Mouse (Mus musculus) ES-Bruce4 (cell line): Measurements from ENCODE around the gene Auts2. TPM values are rescaled to one million over a fixed set of nuclear protein-coding genes. Genes with fewer than 3 reads are reported as not detected.

Source experiments
- H3K27ac ChIP-seq: 2 replicates; pipeline ENCODE4 v1.5.1; 2012; ENCODE audit warnings: low read length, inconsistent platforms; ENCODE audit not compliant: insufficient read depth
- H3K27me3 ChIP-seq: 2 replicates; pipeline ENCODE4 v1.6.1; 2012; ENCODE audit warnings: mild to moderate bottlenecking, low read length, inconsistent platforms; ENCODE audit not compliant: control insufficient read depth, poor library complexity, insufficient read depth, severe bottlenecking
- H3K36me3 ChIP-seq: 2 replicates; pipeline ENCODE4 v1.6.1; 2012; ENCODE audit warnings: inconsistent platforms, mild to moderate bottlenecking, low read length, moderate library complexity; ENCODE audit not compliant: control insufficient read depth, poor library complexity, insufficient read depth, severe bottlenecking
- H3K4me1 ChIP-seq: one replicate; pipeline ENCODE4 v1.8.1; 2011; ENCODE audit warnings: low read length; ENCODE audit not compliant: control insufficient read depth, insufficient read depth
- H3K4me3 ChIP-seq: 2 replicates; pipeline ENCODE4 v1.5.1; 2011; ENCODE audit warnings: low read depth, mild to moderate bottlenecking, low read length
- H3K9ac ChIP-seq: 2 replicates; pipeline ENCODE4 v1.6.1; 2012; ENCODE audit warnings: low read depth, mild to moderate bottlenecking, inconsistent platforms; ENCODE audit not compliant: poor library complexity, severe bottlenecking
- H3K9me3 ChIP-seq: replicated peaks from 2 replicates; pipeline ENCODE4 v1.6.1; 2012; ENCODE audit warnings: mild to moderate bottlenecking, low read length, inconsistent platforms; ENCODE audit not compliant: control insufficient read depth, poor library complexity, insufficient read depth, severe bottlenecking
- CTCF ChIP-seq: IDR thresholded peaks from one replicate; pipeline ENCODE4 v1.8.1; 2011; ENCODE audit warnings: low read depth, low read length
- EP300 ChIP-seq: IDR thresholded peaks from 2 replicates; pipeline ENCODE4 v1.6.1; 2011; ENCODE audit warnings: low read depth, low read length; ENCODE audit not compliant: insufficient read depth
- POLR2A ChIP-seq: IDR thresholded peaks from one replicate; pipeline ENCODE4 v1.8.1; 2011; ENCODE audit warnings: low read length; ENCODE audit not compliant: insufficient read depth
- polyA plus RNA-seq: library from polyadenylated mRNA; stranded (reverse); fragments of >200 nt; gene quantifications from 2 replicates; pipeline ENCODE4 v1.2.4, GENCODE M21; 2011; ENCODE audit warnings: low read depth; ENCODE audit not compliant: missing spikeins, insufficient read depth, insufficient read length

The Auts2 gene
- polyA plus RNA-seq, 1 experiment = 23.4 TPM

- Histone ChIP-seq H3K9ac (no peak overlapping the region), H3K27ac (no peak overlapping the region), H3K4me3 (no peak overlapping the region), H3K27me3 (no peaks in the 10 kb centered on the region), H3K9me3 (no peaks in the 10 kb centered on the region), H3K36me3 (no peaks in the 10 kb centered on the region), H3K4me1 (no peaks in the 10 kb centered on the region)
- TF ChIP-seq EP300 (no peak), CTCF (no peak)
Observed at GRCm38 (mm10) chr5:131642752-131643151, 900.4 kb downstream of the Auts2 start.

DNA sequence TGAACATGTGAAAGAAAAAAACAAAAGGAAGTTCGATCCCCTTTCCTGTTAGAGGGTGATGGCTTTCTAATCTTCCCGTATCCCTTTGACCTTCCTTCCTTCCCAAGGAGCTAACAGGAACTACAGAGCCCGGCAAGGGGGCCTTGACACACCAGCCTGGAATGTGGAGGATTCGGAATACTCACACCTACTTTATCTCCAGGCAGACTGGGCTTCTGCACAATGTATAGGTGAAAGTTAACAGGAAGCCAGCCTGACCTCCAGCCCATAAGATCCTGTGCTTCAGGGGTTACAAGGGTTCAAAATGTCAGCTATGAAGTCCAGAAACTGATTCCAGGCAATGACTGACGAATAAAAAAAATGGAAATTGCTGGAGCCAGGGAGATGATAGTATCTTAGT, 906.7 kb downstream of the Auts2 start:
- TF ChIP-seq CTCF (no peak), EP300 (no peak), POLR2A (no peak)
- no peaks in the 10 kb centered on the region for H3K4me1 ChIP-seq
- no peaks in the 10 kb centered on the region for H3K27me3 ChIP-seq
- no peak overlapping the region for H3K9ac ChIP-seq
- no peaks in the 10 kb centered on the region for H3K9me3 ChIP-seq
- no peak overlapping the region for H3K27ac ChIP-seq
- no peaks in the 10 kb centered on the region for H3K36me3 ChIP-seq
- no peak overlapping the region for H3K4me3 ChIP-seq

DNA sequence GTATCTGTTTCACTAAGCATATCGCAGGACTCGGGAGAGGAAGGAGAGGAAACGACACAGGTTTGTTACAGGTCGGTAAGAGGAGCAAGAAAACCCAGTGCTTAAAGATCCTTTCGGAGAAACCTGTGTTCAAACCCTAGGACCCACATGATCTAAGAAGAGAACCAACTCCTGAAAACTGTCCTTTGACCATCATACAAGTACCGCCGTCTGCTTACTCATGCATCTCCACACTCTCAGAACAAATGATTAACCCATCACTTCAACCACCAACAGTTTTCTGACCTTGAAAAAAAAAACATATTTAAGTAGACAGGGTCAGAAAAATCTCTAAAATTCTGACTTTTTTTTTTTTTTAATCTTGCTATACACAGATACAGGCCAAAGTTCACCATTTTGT, 908.4 kb downstream of the Auts2 start:
- H3K27me3 ChIP-seq = no peaks in the 10 kb centered on the region

GRCm38 (mm10) chr5:131631998-131632379, 911.2 kb downstream of the Auts2 start:
- Histone ChIP-seq H3K27me3 (no peaks in the 10 kb centered on the region), H3K4me1 (no peaks in the 10 kb centered on the region), H3K27ac (no peak overlapping the region), H3K4me3 (no peak overlapping the region), H3K36me3 (no peaks in the 10 kb centered on the region), H3K9ac (no peak overlapping the region), H3K9me3 (no peaks in the 10 kb centered on the region)
- TF ChIP-seq EP300 (no peak), POLR2A (no peak), CTCF (no peak)

More for the DNA sequence above, 908.4 kb downstream of the Auts2 start:
- no peaks in the 10 kb centered on the region for H3K9me3 ChIP-seq
- no peak overlapping the region for H3K4me3 ChIP-seq
- TF ChIP-seq EP300 (no peak), CTCF (no peak), POLR2A (no peak)
- H3K36me3 ChIP-seq = no peaks in the 10 kb centered on the region
- H3K9ac ChIP-seq = no peak overlapping the region
- H3K4me1 ChIP-seq = no peaks in the 10 kb centered on the region
- H3K27ac ChIP-seq = no peak overlapping the region

DNA sequence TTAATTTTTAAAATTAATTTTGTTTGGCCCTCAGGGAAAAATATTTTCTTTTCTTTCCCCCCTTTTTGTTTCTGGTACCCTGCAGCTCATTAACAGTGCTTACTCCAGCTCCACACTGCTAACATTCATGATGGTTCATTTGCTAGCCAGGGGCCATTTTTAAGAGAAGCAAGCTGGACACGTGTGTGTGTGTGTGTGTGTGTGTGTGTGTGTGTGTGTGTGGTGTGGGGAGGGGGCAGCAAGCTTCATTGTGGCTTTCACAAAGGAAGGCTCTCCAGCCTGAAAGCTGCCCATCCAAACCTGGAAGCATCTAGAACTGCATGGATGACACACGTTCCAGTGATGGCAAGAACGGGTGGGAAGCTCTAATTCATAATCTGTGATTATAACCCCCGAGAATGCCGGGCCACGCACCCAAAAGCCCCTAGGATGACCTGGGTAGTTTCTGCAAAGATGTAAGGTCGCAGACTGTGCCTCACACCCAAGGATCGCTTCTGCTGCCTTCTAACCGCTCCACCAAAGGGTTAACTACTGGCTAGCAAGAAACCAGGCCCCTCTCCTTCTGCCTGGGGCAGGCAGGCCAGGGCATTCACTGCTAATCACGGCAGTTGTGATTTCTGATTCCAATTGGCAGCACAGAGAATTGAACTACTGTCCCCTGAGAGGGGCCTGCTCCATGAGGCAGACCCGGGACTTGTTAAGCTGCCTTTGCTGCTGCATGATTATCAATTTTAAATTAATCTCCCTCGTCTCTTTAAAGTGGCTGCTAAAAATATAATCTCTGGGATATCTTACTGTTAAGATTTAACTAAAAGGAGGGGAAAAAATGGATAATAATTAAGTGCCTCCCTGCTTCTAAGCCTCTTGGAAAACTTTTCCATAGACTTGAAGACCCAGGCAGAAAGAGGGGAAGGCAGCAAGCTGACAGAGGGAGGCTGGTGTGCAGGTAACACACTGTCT, 911.8 kb downstream of the Auts2 start:
- no peak overlapping the region for H3K4me3 ChIP-seq
- H3K4me1 ChIP-seq = no peaks in the 10 kb centered on the region
- no peaks in the 10 kb centered on the region for H3K9me3 ChIP-seq
- H3K9ac ChIP-seq = no peak overlapping the region
- H3K27ac ChIP-seq = no peak overlapping the region
- TF ChIP-seq CTCF (no peak), EP300 (no peak), POLR2A (no peak)
- no peaks in the 10 kb centered on the region for H3K36me3 ChIP-seq
- no peaks in the 10 kb centered on the region for H3K27me3 ChIP-seq

GRCm38 (mm10) chr5:131630577-131630976, 912.6 kb downstream of the Auts2 start:
- Histone ChIP-seq H3K27me3 (no peaks in the 10 kb centered on the region), H3K4me3 (no peak overlapping the region), H3K36me3 (no peaks in the 10 kb centered on the region), H3K9ac (no peak overlapping the region), H3K9me3 (no peaks in the 10 kb centered on the region), H3K27ac (no peak overlapping the region), H3K4me1 (no peaks in the 10 kb centered on the region)
- TF ChIP-seq CTCF (no peak), EP300 (no peak), POLR2A (no peak)
